Mouse (Mus musculus): ENCODE data around the gene Alox8. TPM values are rescaled to one million over a fixed set of nuclear protein-coding genes. Genes with fewer than 3 reads are reported as not detected.

Alox8 gene
- total RNA-seq, 1 experiment, result 1.6 TPM

DNA sequence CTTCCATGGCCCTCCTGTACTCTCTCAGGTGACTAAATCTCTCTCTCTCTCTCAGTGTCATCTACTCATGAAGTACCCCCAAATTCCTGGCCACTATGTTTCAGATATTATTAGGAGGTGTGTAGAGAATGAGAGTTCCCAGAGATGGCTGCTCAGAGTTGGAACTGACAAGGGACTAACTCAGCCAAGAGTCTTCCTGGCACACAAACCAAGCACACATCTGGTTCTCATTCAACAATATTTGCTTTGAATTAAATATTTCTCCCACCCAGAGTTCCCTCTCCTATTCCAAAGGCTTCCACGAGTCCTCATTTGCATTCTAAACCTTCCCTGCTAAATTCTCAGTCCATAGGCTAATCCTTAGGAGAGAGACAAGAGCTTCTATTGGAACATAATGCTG, 28.1 kb upstream of the Alox8 start:
- no peak overlapping the region for H3K9ac ChIP-seq (ENCODE audit: insufficient read depth, low read depth, low read length, poor library complexity, severe bottlenecking)
- no peaks in the 10 kb centered on the region for H3K36me3 ChIP-seq (ENCODE audit: control insufficient read depth, insufficient read depth, low read length, poor library complexity, severe bottlenecking)
- no peaks in the 10 kb centered on the region for H3K9me3 ChIP-seq (ENCODE audit: control insufficient read depth, insufficient read depth, low read depth, low read length)
- H3K27ac ChIP-seq (ENCODE audit: insufficient read depth, low read depth, low read length, poor library complexity, severe bottlenecking), result no peak overlapping the region
- no peak for DNase-seq (ENCODE audit: low read depth, low spot score)
- H3K4me1 ChIP-seq (ENCODE audit: control insufficient read depth in 2 of 2, insufficient read depth in 2 of 2, low read length in 2 of 2, poor library complexity in 1 of 2), result peaks cover 0 to 7% of the 10 kb centered on the region in 2 experiments; a peak in 1 of 4 replicates
- no peak overlapping the region for H3K4me3 ChIP-seq (ENCODE audit: insufficient read depth in 1 of 2, low read depth in 1 of 2, low read length in 2 of 2, poor library complexity in 1 of 2, severe bottlenecking in 1 of 2)
- in situ Hi-C loops (cut with MboI; ENCODE audit: low sequenced_read_pairs in 2 of 2, unreplicated experiment in 2 of 2), result no loop called here
- TF ChIP-seq MAFK (IDR thresholded peaks at IDR 0.05; ENCODE audit: insufficient read depth, low read depth, low read length) (no peak), CHD2 (IDR thresholded peaks at IDR 0.05; ENCODE audit: low read depth, low read length) (no peak), HCFC1 (IDR thresholded peaks at IDR 0.05; ENCODE audit: borderline replicate concordance, insufficient read depth, low read length) (no peak), ZC3H11A (IDR thresholded peaks at IDR 0.05; ENCODE audit: borderline replicate concordance, low read depth, low read length) (no peak), ZNF384 (IDR thresholded peaks at IDR 0.05; ENCODE audit: low read depth, low read length) (no peak)

DNA sequence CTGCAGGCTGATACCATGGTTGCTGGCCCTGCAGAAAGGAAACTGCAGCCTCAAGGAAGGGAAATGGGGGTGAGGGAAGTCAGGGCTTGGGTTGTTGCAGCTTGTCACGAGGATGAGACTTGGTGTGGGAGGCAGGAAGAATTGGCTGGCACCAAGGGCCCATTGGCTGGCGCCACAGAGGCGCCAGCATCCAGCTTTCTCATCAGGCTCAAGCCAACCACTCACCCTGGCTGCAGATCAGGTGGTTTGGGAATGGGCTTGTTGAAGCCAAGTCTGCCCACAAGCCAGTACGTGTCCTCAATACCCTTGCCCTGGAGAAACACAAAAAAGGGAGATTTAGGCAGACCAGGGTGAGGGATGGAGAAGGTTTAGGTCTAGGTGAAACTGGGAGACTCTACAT, 25.5 kb upstream of the Alox8 start:
- in situ Hi-C loops (cut with MboI; ENCODE audit: low sequenced_read_pairs in 2 of 2, unreplicated experiment in 2 of 2), result no loop called here
- H3K9ac ChIP-seq (ENCODE audit: insufficient read depth, low read depth, low read length, poor library complexity, severe bottlenecking), result no peak overlapping the region
- H3K27ac ChIP-seq (ENCODE audit: insufficient read depth, low read depth, low read length, poor library complexity, severe bottlenecking), result no peak overlapping the region
- TF ChIP-seq CHD2 (IDR thresholded peaks at IDR 0.05; ENCODE audit: low read depth, low read length) (no peak), ZNF384 (IDR thresholded peaks at IDR 0.05; ENCODE audit: low read depth, low read length) (no peak), HCFC1 (IDR thresholded peaks at IDR 0.05; ENCODE audit: borderline replicate concordance, insufficient read depth, low read length) (no peak), ZC3H11A (IDR thresholded peaks at IDR 0.05; ENCODE audit: borderline replicate concordance, low read depth, low read length) (no peak)
- DNase-seq (ENCODE audit: low read depth, low spot score), result no peak
- no peaks in the 10 kb centered on the region for H3K36me3 ChIP-seq (ENCODE audit: control insufficient read depth, insufficient read depth, low read length, poor library complexity, severe bottlenecking)
- H3K9me3 ChIP-seq (ENCODE audit: control insufficient read depth, insufficient read depth, low read depth, low read length), result no peaks in the 10 kb centered on the region
- H3K4me3 ChIP-seq (ENCODE audit: insufficient read depth in 1 of 2, low read depth in 1 of 2, low read length in 2 of 2, poor library complexity in 1 of 2, severe bottlenecking in 1 of 2), result no peak overlapping the region
- peaks cover 0 to 7% of the 10 kb centered on the region in 2 experiments; a peak in 1 of 4 replicates for H3K4me1 ChIP-seq (ENCODE audit: control insufficient read depth in 2 of 2, insufficient read depth in 2 of 2, low read length in 2 of 2, poor library complexity in 1 of 2)

- in situ Hi-C loops (cut with MboI; ENCODE audit: low sequenced_read_pairs in 2 of 2, unreplicated experiment in 2 of 2), result no loop called here
- Histone ChIP-seq H3K9me3 (ENCODE audit: control insufficient read depth, insufficient read depth, low read depth, low read length) (no peaks in the 10 kb centered on the region), H3K4me3 (ENCODE audit: insufficient read depth in 1 of 2, low read depth in 1 of 2, low read length in 2 of 2, poor library complexity in 1 of 2, severe bottlenecking in 1 of 2) (no peak overlapping the region), H3K36me3 (ENCODE audit: control insufficient read depth, insufficient read depth, low read length, poor library complexity, severe bottlenecking) (no peaks in the 10 kb centered on the region), H3K9ac (ENCODE audit: insufficient read depth, low read depth, low read length, poor library complexity, severe bottlenecking) (no peak overlapping the region), H3K4me1 (ENCODE audit: control insufficient read depth in 2 of 2, insufficient read depth in 2 of 2, low read length in 2 of 2, poor library complexity in 1 of 2) (peaks cover 0 to 10% of the 10 kb centered on the region in 2 experiments; a peak in 1 of 4 replicates), H3K27ac (ENCODE audit: insufficient read depth, low read depth, low read length, poor library complexity, severe bottlenecking) (no peak overlapping the region)
- DNase-seq (ENCODE audit: low read depth, low spot score), result no peak
- no peak for TF ChIP-seq ZC3H11A (IDR thresholded peaks at IDR 0.05; ENCODE audit: borderline replicate concordance, low read depth, low read length)
- no peak for TF ChIP-seq ZNF384 (IDR thresholded peaks at IDR 0.05; ENCODE audit: low read depth, low read length)
- no peak for TF ChIP-seq CHD2 (IDR thresholded peaks at IDR 0.05; ENCODE audit: low read depth, low read length)
- no peak for TF ChIP-seq HCFC1 (IDR thresholded peaks at IDR 0.05; ENCODE audit: borderline replicate concordance, insufficient read depth, low read length)
- TF ChIP-seq MAFK (IDR thresholded peaks at IDR 0.05; ENCODE audit: insufficient read depth, low read depth, low read length), result no peak
These were observed 23.4 kb upstream of the Alox8 start for GRCm38 (mm10) chr11:69221070-69221469.

- no peaks in the 10 kb centered on the region for H3K36me3 ChIP-seq (ENCODE audit: control insufficient read depth, insufficient read depth, low read length, poor library complexity, severe bottlenecking)
- H3K9ac ChIP-seq (ENCODE audit: insufficient read depth, low read depth, low read length, poor library complexity, severe bottlenecking), result no peak overlapping the region
- peaks cover 0 to 7% of the 10 kb centered on the region in 2 experiments; a peak in 1 of 4 replicates for H3K4me1 ChIP-seq (ENCODE audit: control insufficient read depth in 2 of 2, insufficient read depth in 2 of 2, low read length in 2 of 2, poor library complexity in 1 of 2)
- H3K27ac ChIP-seq (ENCODE audit: insufficient read depth, low read depth, low read length, poor library complexity, severe bottlenecking), result no peak overlapping the region
- TF ChIP-seq ZNF384 (IDR thresholded peaks at IDR 0.05; ENCODE audit: low read depth, low read length) (no peak), CHD2 (IDR thresholded peaks at IDR 0.05; ENCODE audit: low read depth, low read length) (no peak), ZC3H11A (IDR thresholded peaks at IDR 0.05; ENCODE audit: borderline replicate concordance, low read depth, low read length) (no peak), MAFK (IDR thresholded peaks at IDR 0.05; ENCODE audit: insufficient read depth, low read depth, low read length) (no peak), HCFC1 (IDR thresholded peaks at IDR 0.05; ENCODE audit: borderline replicate concordance, insufficient read depth, low read length) (no peak)
- no peaks in the 10 kb centered on the region for H3K9me3 ChIP-seq (ENCODE audit: control insufficient read depth, insufficient read depth, low read depth, low read length)
- H3K4me3 ChIP-seq (ENCODE audit: insufficient read depth in 1 of 2, low read depth in 1 of 2, low read length in 2 of 2, poor library complexity in 1 of 2, severe bottlenecking in 1 of 2), result no peak overlapping the region
- no peak for DNase-seq (ENCODE audit: low read depth, low spot score)
- in situ Hi-C loops (cut with MboI; ENCODE audit: low sequenced_read_pairs in 2 of 2, unreplicated experiment in 2 of 2), result no loop called here
These were observed 21.0 kb upstream of the Alox8 start for GRCm38 (mm10) chr11:69218661-69219060.

DNA sequence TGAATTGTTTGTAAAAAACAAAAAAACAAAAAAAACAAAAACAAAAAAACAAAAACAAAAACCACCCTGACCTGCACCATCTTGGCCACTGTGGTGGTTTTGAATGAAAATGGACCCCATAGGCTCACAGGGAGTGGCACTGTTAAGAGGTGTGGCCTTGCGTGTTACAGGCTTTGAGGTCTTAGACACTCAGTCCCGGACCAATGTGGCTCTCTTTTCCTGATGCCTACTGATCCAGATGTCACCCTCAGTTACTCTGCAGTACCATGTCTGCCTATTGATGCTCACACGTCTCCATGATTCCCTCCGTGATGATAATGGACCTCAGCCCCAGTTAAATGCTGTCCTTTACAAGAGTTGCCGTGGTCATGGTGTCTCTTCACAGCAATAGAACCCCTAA, 19.8 kb upstream of the Alox8 start:
- no peak for DNase-seq (ENCODE audit: low read depth, low spot score)
- Histone ChIP-seq H3K4me1 (ENCODE audit: control insufficient read depth in 2 of 2, insufficient read depth in 2 of 2, low read length in 2 of 2, poor library complexity in 1 of 2) (peaks cover 0 to 3% of the 10 kb centered on the region in 2 experiments; a peak in 1 of 4 replicates), H3K9ac (ENCODE audit: insufficient read depth, low read depth, low read length, poor library complexity, severe bottlenecking) (no peak overlapping the region), H3K36me3 (ENCODE audit: control insufficient read depth, insufficient read depth, low read length, poor library complexity, severe bottlenecking) (no peaks in the 10 kb centered on the region), H3K27ac (ENCODE audit: insufficient read depth, low read depth, low read length, poor library complexity, severe bottlenecking) (no peak overlapping the region), H3K4me3 (ENCODE audit: insufficient read depth in 1 of 2, low read depth in 1 of 2, low read length in 2 of 2, poor library complexity in 1 of 2, severe bottlenecking in 1 of 2) (no peak overlapping the region), H3K9me3 (ENCODE audit: control insufficient read depth, insufficient read depth, low read depth, low read length) (no peaks in the 10 kb centered on the region)
- no peak for TF ChIP-seq MAFK (IDR thresholded peaks at IDR 0.05; ENCODE audit: insufficient read depth, low read depth, low read length)
- no peak for TF ChIP-seq ZNF384 (IDR thresholded peaks at IDR 0.05; ENCODE audit: low read depth, low read length)
- TF ChIP-seq ZC3H11A (IDR thresholded peaks at IDR 0.05; ENCODE audit: borderline replicate concordance, low read depth, low read length), result no peak
- no peak for TF ChIP-seq HCFC1 (IDR thresholded peaks at IDR 0.05; ENCODE audit: borderline replicate concordance, insufficient read depth, low read length)
- TF ChIP-seq CHD2 (IDR thresholded peaks at IDR 0.05; ENCODE audit: low read depth, low read length), result no peak
- in situ Hi-C loops (cut with MboI; ENCODE audit: low sequenced_read_pairs in 2 of 2, unreplicated experiment in 2 of 2), result no loop called here

Data from ES-E14 (cell line).